ENCODE assay signal across 16 mouse cellular contexts in genomic region chr17:31270246-31270645, GRCm38 (mm10). TPM values are rescaled to one million over a fixed set of nuclear protein-coding genes. Genes with fewer than 3 reads are reported as not detected.
A peak's percentile ranks its signal among the peaks of the same experiment; 100 is the strongest.
DNase-seq lines count a peak whose midpoint lies in the region; TF ChIP-seq lines count a peak whose summit lies in the region.
"Had no signal": no experiment of that assay in that cellular context is flagged by ENCODE, and none has a peak within 500 bp of the region (broad histone marks: within the 10 kb centered on the region; RNA-seq: fewer than 3 reads in every experiment).

No protein-coding gene starts in this region.

- H3K4me1 ChIP-seq in testis, adult 2 months (ENCODE audit: control insufficient read depth, insufficient read depth, low read length) = no peaks in the 10 kb centered on the region; the same call in 1 of the 2 replicates
- peaks cover 13% of the 10 kb centered on the region for H3K4me1 ChIP-seq in bone marrow, adult 2 months (ENCODE audit: control insufficient read depth, insufficient read depth, low read length)
- H3K4me1 ChIP-seq: forebrain, embryonic 13.5 days; hindbrain, embryonic 15.5 days had no signal

- H3K36me3 ChIP-seq in testis, adult 2 months (ENCODE audit: control insufficient read depth, insufficient read depth, low read length) = peaks cover 1% of the 10 kb centered on the region; the same call in 1 of the 2 replicates
- H3K36me3 ChIP-seq: embryonic facial prominence, embryonic 10.5 days; G1E; hindbrain, embryonic 15.5 days had no signal

- H3K4me3 ChIP-seq in testis, adult 2 months (ENCODE audit: control insufficient read depth, low read depth, low read length) = no peak overlapping the region
- H3K4me3 ChIP-seq in bone marrow, adult 2 months (replicated peaks; ENCODE audit: control insufficient read depth, low read depth, low read length) = peak overlapping the region; percentile 36
- H3K4me3 ChIP-seq: embryonic facial prominence, embryonic 10.5 days; forebrain, embryonic 13.5 days; hindbrain, embryonic 15.5 days had no signal

- H3K27ac ChIP-seq in testis, adult 2 months (ENCODE audit: control insufficient read depth, insufficient read depth, low read depth, low read length) = peak overlapping the region; percentile 56; the same call in 1 of the 2 replicates
- no peak overlapping the region; the same call in 1 of the 2 replicates for H3K27ac ChIP-seq in bone marrow, adult 2 months (ENCODE audit: control insufficient read depth, insufficient read depth, low read depth, low read length, poor library complexity)
- H3K27ac ChIP-seq: embryonic facial prominence, embryonic 10.5 days; forebrain, embryonic 13.5 days; hindbrain, embryonic 15.5 days had no signal

- 79% methylated on average over 4 of the region's 4 CpGs for WGBS in bone marrow, adult 2 months

- TF ChIP-seq POLR2A in testis, adult 2 months (IDR thresholded peaks at IDR 0.05; ENCODE audit: control insufficient read depth, low read depth, low read length) = no peak
- TF ChIP-seq POLR2A in bone marrow, adult 2 months (IDR thresholded peaks at IDR 0.05; ENCODE audit: borderline replicate concordance, control insufficient read depth, low read depth, low read length) = no peak

- no peaks in the 10 kb centered on the region for H3K27me3 ChIP-seq in testis, adult 2 months (ENCODE audit: control insufficient read depth, insufficient read depth, low read length)
- H3K27me3 ChIP-seq: forebrain, embryonic 13.5 days had no signal

- no peak for TF ChIP-seq CTCF in testis, adult 2 months (IDR thresholded peaks at IDR 0.05; ENCODE audit: control insufficient read depth, insufficient read depth, insufficient replicate concordance, low read depth, low read length)
- no peak for TF ChIP-seq CTCF in bone marrow, adult 2 months (IDR thresholded peaks at IDR 0.05; ENCODE audit: control insufficient read depth, insufficient read depth, low read length)

- DNase-seq in adrenal gland, adult (ENCODE audit: inconsistent age in 2 of 2, low spot score in 1 of 2) = peak; percentile 82 to 86
- no peak for DNase-seq in adrenal gland, postnatal 25 days
- no peak for DNase-seq in testis, postnatal 14 days (ENCODE audit: low spot score)
- peak; percentile 66 for DNase-seq in adrenal gland, adult 8-10 months
- no peak for DNase-seq in kidney, adult 8-10 months
- DNase-seq in frontal cortex, adult 2 months (ENCODE audit: extremely low spot score in 1 of 2, low spot score in 1 of 2) = no peak
- DNase-seq: B cell, adult 2 months; cerebellum, adult 2 months; heart, adult 18-20 months; heart, postnatal 36 days had no signal

RNA-seq across cellular contexts. Expression of gene Rsph1, which starts 6.9 kb away (rescaled TPM):
- total RNA-seq in adrenal gland, postnatal 25 days (2021) = 4.3 and 6.4 TPM in 2 replicates
- polyA plus RNA-seq in testis, adult 2 months (2012; rRNA removed) = 550 and 601 TPM in 2 replicates
- total RNA-seq in adrenal gland, adult 8-10 months (2022) = 10 to 100 TPM in 2 of 4 experiments, 1 to 10 TPM in 2; 3.9 to 14.9 (median 9.1) TPM
- 5.8 and 10.4 TPM in 2 replicates for polyA plus RNA-seq in bone marrow, adult 2 months (2011; ENCODE audit: insufficient read depth, insufficient read length, low replicate concordance, missing spikeins)
- polyA plus RNA-seq in frontal cortex, adult 2 months (2012; rRNA removed) = 4.7 and 4.8 TPM in 2 replicates
- total RNA-seq: G1E had no signal
- polyA plus RNA-seq: G1E had no signal

RNA-seq across cellular contexts. Expression of gene Slc37a1, which starts 16.3 kb away (rescaled TPM):
- 15.5 and 16.3 TPM in 2 replicates for total RNA-seq in adrenal gland, postnatal 25 days (2021)
- polyA plus RNA-seq in testis, adult 2 months (2012; rRNA removed) = 7.2 and 7.7 TPM in 2 replicates
- 10 to 100 TPM; 13.1 to 26.4 (median 22.5) TPM for total RNA-seq in adrenal gland, adult 8-10 months (2022)
- 5.5 and 21.9 TPM in 2 replicates for polyA plus RNA-seq in bone marrow, adult 2 months (2011; ENCODE audit: insufficient read depth, insufficient read length, low replicate concordance, missing spikeins)
- polyA plus RNA-seq in frontal cortex, adult 2 months (2012; rRNA removed) = 13.3 and 13.6 TPM in 2 replicates
- polyA plus RNA-seq: G1E had no signal

Comparison
In these comparisons a context has a peak if more than half of its experiments do, and no peak if none do; other contexts are left out.
1. DNase-seq: peak in adrenal gland, adult (2 of 2) and adrenal gland, adult 8-10 months (single experiment); none in adrenal gland, postnatal 25 days (single experiment), testis, postnatal 14 days (single experiment), kidney, adult 8-10 months (0 of 2) and frontal cortex, adult 2 months (0 of 2).
2. RNA of gene Rsph1, which starts 6.9 kb away (polyA plus RNA-seq): 550 to 601 TPM in testis, adult 2 months; 5.8 to 10.4 TPM in bone marrow, adult 2 months and 4.7 to 4.8 TPM in frontal cortex, adult 2 months; every median in the first group is over 10 times any median in the second.